Mouse (Mus musculus): Measurements from ENCODE around the gene Lrrc55.

Gene Lrrc55

GRCm38 (mm10) chr2:85131226-85131625 lies 65.8 kb downstream of the Lrrc55 start:
- WGBS = 59% methylated on average over 2 of the region's 2 CpGs

- 56% methylated on average over 6 of the region's 6 CpGs for WGBS
Observed at GRCm38 (mm10) chr2:85129496-85129971, 67.5 kb downstream of the Lrrc55 start.

- 27% methylated on average over 1 of the region's 1 CpGs for WGBS
Observed at GRCm38 (mm10) chr2:85123869-85124535, 73.0 kb downstream of the Lrrc55 start.

- 18% methylated on average over 5 of the region's 5 CpGs for WGBS
Observed at GRCm38 (mm10) chr2:85123187-85123868, 73.7 kb downstream of the Lrrc55 start.

Measured in cerebral cortex, adult 2 months (tissue).